Mouse (Mus musculus) cerebellum, adult 9-11 months (tissue): ENCODE data around the gene Skint3.
"Not testable (repeated sequence)": the region's sequence is repeated elsewhere in the genome, so short reads cannot be mapped to it uniquely, and the experiment has no call there.

Experiments used
- DNase-seq: peaks from one replicate; pipeline ENCODE4 v3.0.0; 2022

The Skint3 gene

DNA sequence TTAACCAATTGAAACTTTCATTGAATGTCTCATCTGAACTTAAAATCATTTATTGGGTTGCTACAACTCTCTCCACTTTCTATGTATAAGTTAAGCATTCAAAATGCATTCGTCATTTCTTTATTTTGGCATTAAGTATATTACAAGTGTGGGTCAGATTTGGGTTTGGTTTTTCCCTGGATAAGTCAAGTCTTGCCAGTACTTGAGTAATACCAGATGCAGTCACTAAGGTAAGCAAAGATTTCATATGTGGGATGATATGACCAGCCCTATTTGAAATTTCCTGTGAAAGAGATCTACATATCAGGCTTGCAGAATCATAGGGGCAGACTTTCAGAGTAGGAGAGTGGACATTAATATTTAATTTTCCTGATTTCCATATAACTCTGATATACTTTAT lies at the start of gene Skint3:
Gene Skint3, plus strand, starts transcription at position 301 of the 400 bp plus-strand sequence.
- no peak for DNase-seq

DNA sequence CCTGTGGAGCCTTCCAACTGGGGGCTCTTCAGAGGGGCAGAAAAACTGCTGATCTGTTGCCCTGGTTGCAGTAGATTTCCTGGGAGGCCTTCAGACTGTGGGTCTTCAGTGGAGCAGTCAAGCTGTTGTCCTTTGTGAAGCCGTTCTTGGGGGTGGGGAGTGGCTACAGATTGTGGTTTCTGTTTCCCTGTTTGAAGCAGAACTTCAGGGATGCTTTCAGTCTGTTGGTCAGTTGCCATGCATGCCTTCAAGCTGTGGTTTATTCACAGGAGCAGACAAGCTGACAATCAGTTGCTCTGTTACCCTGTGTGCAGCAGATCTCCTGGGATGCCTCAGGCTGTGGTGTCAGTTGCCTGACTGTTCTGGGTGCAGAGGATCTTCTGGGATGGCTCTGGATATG lies 11.4 kb downstream of the Skint3 start:
- DNase-seq, result no peak

- DNase-seq, result no peak
Measured at GRCm38 (mm10) chr4:112243951-112244350, 11.9 kb downstream of the Skint3 start.

DNA sequence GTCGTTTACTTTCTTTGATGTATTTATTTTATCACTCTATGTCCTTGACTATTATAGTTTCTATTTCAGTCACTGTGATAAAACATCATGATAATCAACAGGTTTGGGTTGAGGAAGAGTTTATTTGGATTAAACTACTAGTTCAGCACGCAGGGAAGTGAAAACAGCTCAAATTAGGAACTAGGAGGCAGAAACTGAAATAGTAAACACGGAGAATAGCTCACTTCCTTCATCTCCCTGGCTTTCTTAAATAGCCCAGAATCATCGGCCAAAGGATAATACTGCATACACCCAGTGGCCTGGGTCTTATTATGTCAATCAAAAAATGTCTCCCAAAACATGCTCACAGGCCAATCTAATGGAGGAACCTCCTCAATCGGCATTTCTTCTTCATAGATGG lies 24.0 kb downstream of the Skint3 start:
- DNase-seq, result no peak

GRCm38 (mm10) chr4:112287178-112287974 lies 55.3 kb downstream of the Skint3 start:
- DNase-seq, result no peak

- DNase-seq, result no peak
Measured at GRCm38 (mm10) chr4:112288396-112288795, 56.4 kb downstream of the Skint3 start.

- DNase-seq, result no peak
Measured at GRCm38 (mm10) chr4:112302305-112302704, 70.3 kb downstream of the Skint3 start.

DNA sequence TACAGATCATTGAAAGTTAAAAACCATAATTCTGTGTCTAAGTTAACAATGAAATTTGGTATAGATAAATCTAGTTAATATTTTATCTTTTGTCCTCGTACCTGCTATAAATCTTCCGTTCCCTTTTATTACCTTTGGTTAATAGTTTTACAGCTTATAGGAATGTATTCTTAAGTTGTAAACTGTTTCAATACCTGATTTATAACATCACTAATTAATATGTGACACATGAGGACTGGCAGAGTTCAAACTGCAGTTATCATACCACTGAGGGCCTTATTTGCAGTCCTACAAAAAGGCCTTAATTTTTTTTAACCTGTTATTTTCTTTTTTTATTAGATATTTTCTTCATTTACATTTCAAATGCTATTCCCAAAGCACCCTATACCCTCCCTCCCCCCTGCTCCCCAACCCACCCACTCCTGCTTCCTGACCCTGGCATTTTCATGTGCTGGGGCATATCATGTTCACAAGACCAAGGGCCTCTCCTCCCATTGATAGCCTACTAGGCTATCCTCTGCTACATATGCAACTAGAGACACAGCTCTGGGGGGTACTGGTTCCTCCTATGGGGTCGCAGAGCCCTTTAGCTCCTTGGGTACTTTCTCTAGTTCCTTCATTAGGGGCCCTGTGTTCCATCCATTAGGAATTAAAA lies 70.9 kb downstream of the Skint3 start:
- DNase-seq, result no peak

GRCm38 (mm10) chr4:112349111-112349510 lies 117.1 kb downstream of the Skint3 start:
- DNase-seq, result not testable (repeated sequence)
